Mouse (Mus musculus) thymus, postnatal 36 days (tissue): ENCODE data around the gene Bcr.
A peak's percentile ranks its signal among the peaks of the same experiment; 100 is the strongest.

Experiments used
- DNase-seq, 2 experiments: peaks; one replicate each; pipeline ENCODE4 v3.0.0; 2022; ENCODE audit warnings: mixed read lengths in 2 of 2

The Bcr gene

GRCm38 (mm10) chr10:75058761-75059395 is 1.5 kb upstream of the Bcr start:
- peak; percentile 14 to 33 for DNase-seq

GRCm38 (mm10) chr10:75059396-75059795 is 996 bp upstream of the Bcr start:
- DNase-seq = peak; percentile 70 to 71

- peak; percentile 36 to 52 for DNase-seq
These were observed 447 bp downstream of the Bcr start for GRCm38 (mm10) chr10:75060843-75061235.

- peak; percentile 15 to 29 for DNase-seq
These were observed 1.2 kb downstream of the Bcr start for GRCm38 (mm10) chr10:75061341-75062188.

GRCm38 (mm10) chr10:75062189-75062561 is 1.8 kb downstream of the Bcr start:
- DNase-seq = peak in 1 of 2 experiments; percentile 12

- no peak for DNase-seq
These were observed 2.2 kb downstream of the Bcr start for GRCm38 (mm10) chr10:75062621-75063020.

- no peak for DNase-seq
These were observed 3.0 kb downstream of the Bcr start for GRCm38 (mm10) chr10:75063301-75063965.

- DNase-seq = no peak
These were observed 5.3 kb downstream of the Bcr start for GRCm38 (mm10) chr10:75065691-75066090.

- no peak for DNase-seq
These were observed 7.1 kb downstream of the Bcr start for GRCm38 (mm10) chr10:75067446-75067845.

GRCm38 (mm10) chr10:75068086-75068485 is 7.7 kb downstream of the Bcr start:
- DNase-seq = no peak

GRCm38 (mm10) chr10:75068624-75069328 is 8.4 kb downstream of the Bcr start:
- DNase-seq = no peak

- no peak for DNase-seq
These were observed 10.0 kb downstream of the Bcr start for GRCm38 (mm10) chr10:75070281-75070976.

GRCm38 (mm10) chr10:75075665-75076064 is 15.3 kb downstream of the Bcr start:
- DNase-seq = no peak

GRCm38 (mm10) chr10:75078174-75079128 is 18.1 kb downstream of the Bcr start:
- no peak for DNase-seq

- DNase-seq = no peak
These were observed 24.9 kb downstream of the Bcr start for GRCm38 (mm10) chr10:75085330-75085729.

- no peak for DNase-seq
These were observed 28.1 kb downstream of the Bcr start for GRCm38 (mm10) chr10:75088471-75088870.

- no peak for DNase-seq
These were observed 31.2 kb downstream of the Bcr start for GRCm38 (mm10) chr10:75091478-75092152.

GRCm38 (mm10) chr10:75093252-75093987 is 33.0 kb downstream of the Bcr start:
- DNase-seq = no peak

GRCm38 (mm10) chr10:75094338-75094737 is 33.9 kb downstream of the Bcr start:
- no peak for DNase-seq

- DNase-seq = no peak
These were observed 34.8 kb downstream of the Bcr start for GRCm38 (mm10) chr10:75095216-75095615.
